Mouse (Mus musculus) ES-Bruce4 (cell line): ENCODE measurements around the gene Pank2.

Experiments
- CTCF ChIP-seq: IDR thresholded peaks from one replicate; pipeline ENCODE4 v1.8.1; 2011; ENCODE audit warnings: low read depth, low read length
- EP300 ChIP-seq: IDR thresholded peaks from 2 replicates; pipeline ENCODE4 v1.6.1; 2011; ENCODE audit warnings: low read depth, low read length; ENCODE audit not compliant: insufficient read depth

- TF ChIP-seq CTCF = no peak
- TF ChIP-seq EP300 = 0 out of 2 replicates have a peak, but pooled peaks have one; percentile 8
These were observed 28.8 kb upstream of the Pank2 start, which contains the start of gene Mavs for GRCm38 (mm10) chr2:131233307-131234126.
